Mouse (Mus musculus) urinary bladder, postnatal 14 days (tissue): ENCODE measurements around the gene Ccdc120.
A peak's percentile ranks its signal among the peaks of the same experiment; 100 is the strongest.

ENCODE experiments used
- DNase-seq: peaks from one replicate; pipeline ENCODE4 v3.0.0; 2021; ENCODE audit warnings: low spot score

The Ccdc120 gene

GRCm38 (mm10) chrX:7750432-7751116, at the start of gene Ccdc120:
TSS of gene Ccdc120 (minus strand) at chrX:7750905.
- peak; percentile 67 for DNase-seq

DNA sequence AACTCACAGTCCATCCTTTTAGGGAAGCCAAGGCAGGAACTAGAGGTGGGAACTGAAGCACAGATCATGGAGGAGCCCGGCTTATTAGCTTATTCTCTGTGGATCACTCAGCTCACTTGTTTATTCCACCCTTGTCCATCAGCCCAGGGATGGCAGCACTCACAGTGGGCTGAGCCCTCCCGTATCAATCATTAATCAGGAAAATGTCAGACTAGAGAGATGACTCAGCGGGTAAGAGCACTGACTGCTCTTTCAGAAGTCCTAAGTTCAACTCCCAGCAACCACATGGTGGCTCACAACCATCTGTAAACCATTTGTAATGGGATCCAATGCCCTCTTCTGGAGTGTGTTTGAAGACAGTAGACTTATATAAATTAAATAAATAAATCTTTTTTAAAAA, 46.6 kb upstream of the Ccdc120 start:
- DNase-seq = no peak

DNA sequence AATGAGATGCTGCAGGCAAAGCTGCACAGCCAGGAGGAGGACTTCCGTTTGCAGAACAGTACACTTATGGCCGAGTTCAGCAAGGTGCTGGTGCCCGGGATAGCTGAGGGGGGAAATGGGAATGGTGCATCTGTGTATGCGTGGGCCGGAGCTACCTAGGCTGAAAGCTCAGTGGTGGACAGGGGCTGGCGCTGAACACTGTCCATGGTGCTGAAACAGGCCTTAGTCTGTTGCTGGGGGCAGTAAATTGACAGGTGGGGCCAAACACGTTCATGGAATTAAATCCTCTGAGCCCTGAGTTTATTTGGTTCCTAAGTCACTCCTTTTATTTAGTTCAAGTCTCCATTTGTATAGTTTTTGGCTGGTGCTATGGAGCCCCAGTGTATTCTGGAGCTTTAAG, 44.3 kb upstream of the Ccdc120 start:
- DNase-seq = peak; percentile 14

DNA sequence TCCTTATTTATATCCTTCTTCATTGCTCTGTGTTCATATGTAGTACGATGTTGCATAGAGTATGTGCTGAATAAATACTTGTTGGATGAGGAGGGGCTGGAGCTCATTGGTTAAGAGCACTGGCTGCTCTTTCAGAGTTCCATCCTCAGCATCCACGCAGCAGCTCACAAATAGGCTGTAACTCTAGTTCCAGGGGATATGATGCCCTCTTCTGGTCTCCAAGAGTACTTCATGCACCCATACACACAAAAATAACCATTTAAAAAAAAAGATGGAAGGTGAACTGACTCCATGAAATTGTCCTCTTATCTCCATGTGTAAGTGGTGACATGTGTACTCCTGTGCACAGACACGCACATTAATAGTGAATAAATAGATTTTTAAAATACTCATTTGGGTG, 42.7 kb upstream of the Ccdc120 start:
- DNase-seq = no peak

- no peak for DNase-seq
These were observed 39.6 kb upstream of the Ccdc120 start for GRCm38 (mm10) chrX:7790309-7790708.

DNA sequence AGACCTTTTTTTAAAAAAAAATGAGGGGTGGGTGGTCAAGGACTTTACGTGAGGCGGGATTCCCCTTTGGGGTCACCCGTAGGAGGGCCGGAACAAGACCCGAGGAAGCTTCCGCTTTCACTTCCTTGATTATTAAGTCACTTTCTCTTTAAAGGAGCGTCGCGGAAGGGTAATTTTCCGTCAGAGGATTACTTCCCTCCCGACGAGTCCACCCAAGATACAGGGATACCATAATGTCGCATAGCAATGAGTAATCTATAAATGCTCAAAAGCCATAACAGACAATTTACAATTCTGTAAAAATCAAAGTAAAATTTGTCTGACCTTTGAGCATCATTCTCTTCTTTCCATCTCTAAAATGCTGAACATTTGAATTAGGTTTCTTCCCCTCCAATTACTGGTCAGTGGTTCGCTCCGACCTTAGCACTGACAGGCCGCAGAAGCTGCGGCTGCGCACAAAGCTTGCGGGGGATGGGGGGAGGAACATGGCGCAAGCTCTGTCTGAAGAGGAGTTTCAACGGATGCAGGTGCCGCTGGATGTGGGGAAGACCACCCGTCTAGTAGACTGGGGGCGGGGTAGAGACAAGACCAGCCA, 38.9 kb upstream of the Ccdc120 start, which contains the start of gene Gripap1:
TSS of gene Gripap1 (plus strand) at position 224 of the 595 bp plus-strand sequence.
- DNase-seq = peak; percentile 72

DNA sequence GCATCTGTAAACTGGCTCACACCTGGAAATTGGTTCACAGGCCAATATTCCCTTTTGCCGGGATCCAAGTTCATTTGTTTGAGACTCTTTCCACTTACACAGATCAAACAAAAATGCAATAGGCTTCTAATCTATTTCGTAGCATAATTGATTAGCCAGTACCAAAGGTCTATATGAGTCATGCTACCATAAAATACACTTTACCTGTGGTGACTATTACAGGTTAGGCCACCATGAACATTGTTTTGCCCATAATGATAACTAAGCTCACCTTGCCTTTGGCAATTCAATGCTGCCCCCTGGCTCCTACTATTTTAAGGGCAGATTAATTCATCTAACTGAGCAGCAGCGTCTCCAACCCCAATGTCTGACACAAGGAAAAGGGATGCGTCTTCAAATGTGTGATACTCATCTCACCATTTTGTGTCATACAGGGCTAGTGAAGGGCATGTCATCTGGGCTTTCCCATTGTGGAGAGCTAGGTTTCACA, 31.9 kb upstream of the Ccdc120 start:
- DNase-seq = no peak

- no peak for DNase-seq
These were observed 28.6 kb upstream of the Ccdc120 start for GRCm38 (mm10) chrX:7779294-7779693.

DNA sequence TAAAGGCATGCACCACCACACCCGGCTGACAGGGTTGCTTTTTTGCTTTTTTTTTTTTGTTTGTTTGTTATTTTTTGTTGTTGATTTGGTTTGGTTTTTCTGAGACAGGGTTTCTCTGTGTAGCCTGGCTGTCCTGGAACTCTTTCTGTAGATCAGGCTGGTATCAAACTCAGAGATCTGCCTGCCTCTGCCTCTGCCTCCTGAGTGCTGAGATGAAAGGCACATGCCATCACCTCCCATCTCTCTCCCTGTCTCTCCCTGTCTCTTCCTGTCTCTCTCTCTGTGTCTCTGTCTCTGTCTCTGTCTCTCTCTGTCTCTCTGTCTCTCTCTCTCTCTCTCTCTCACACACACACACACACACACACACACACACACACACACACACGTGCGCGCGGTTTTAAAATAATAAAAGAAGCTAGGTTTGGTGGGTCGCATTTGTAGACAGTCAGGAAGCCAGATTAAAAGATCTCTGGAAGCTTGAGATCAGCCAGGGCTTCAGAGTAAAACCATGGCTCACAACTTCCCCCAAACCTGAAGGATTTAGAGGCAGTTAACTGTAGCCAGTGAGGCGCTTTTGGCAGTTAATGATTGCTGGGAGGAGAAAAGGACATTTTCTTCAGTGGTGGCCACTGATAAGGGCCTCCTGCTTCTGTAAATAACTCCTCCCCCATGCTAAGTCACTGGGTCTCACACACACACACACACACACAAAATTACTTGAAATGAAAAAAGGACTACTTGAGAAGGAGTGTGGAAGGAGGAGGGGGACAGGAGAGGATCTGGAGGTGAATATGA, 27.9 kb upstream of the Ccdc120 start:
- DNase-seq = no peak

- DNase-seq = peak; percentile 62
These were observed 25.8 kb upstream of the Ccdc120 start for GRCm38 (mm10) chrX:7776329-7777082.

GRCm38 (mm10) chrX:7775501-7776205, 24.9 kb upstream of the Ccdc120 start:
- DNase-seq = no peak

DNA sequence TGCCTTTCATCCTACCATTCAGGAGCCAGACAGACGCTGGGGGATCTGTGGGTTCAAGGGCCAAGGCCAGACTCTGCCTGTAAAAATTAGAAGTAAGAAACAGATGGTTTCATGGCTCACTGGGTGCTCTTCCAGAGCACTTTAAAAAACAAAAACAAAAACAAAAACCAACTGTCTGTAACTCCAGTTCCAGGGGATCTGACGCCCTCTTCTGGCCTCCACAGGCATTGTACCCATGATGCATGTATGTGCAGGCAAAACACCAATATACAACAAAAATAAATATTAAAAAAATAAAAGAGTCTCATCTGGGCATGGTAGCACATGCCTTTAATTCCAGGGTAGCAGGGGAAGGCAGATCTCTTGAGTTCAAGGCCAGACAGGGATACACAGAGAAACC, 22.1 kb upstream of the Ccdc120 start:
- no peak for DNase-seq

DNA sequence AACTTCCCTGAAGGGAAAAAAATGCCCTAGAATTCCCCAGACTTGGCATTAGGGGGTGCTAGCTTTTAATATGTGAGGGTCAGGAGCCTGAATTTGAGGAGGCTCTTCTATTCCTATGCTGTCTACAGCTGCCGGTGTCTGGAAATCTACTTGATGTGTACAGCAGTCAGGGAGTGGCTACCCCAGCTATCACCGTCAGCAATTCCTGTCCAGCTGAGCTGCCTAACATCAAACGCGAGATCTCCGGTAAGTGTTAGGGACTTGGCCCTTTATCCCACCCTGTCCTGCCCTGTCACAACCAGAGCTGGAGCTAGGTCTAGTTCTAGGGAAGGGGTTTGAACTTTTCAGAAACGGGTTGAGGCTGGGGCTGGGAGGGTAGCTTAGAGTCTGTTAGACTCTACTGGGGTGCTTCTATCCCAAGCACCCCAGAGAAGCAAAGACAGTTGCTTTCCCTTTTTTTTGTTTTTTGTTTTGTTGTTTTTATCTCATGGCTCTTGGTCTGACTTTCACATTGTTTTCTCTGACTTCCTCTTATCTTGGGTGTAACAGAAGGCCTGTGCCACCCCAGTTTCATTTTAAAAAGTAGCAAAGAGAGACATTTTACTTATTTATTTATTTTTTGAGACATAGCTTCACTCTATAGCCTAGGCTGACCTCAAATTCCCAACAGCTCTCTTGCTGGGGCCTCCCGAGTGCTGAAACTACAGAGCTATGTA, 18.8 kb upstream of the Ccdc120 start:
- no peak for DNase-seq

GRCm38 (mm10) chrX:7765764-7766163, 15.1 kb upstream of the Ccdc120 start:
- peak; percentile 77 for DNase-seq

DNA sequence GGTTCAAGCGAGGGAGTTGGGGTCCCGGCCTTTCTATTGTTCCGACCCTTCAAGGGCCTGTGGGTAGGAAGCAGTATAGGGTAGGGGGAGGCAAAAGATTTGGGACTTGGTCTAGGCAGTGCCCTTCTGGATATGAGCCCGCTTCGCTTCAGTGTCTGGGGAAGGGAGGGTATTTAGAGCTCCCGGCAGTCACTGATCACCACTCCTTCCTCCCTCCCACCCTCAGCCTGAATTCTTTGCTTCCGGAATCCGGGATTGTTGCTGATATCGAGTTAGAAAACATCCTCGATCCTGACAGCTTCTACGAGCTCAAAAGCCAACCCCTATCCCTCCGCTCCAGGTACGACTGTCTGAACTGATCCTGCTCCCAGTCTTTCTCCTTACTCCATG, 14.6 kb upstream of the Ccdc120 start:
- no peak for DNase-seq

- DNase-seq = no peak
These were observed 14.1 kb upstream of the Ccdc120 start for GRCm38 (mm10) chrX:7764657-7765280.

GRCm38 (mm10) chrX:7763631-7764393, 13.1 kb upstream of the Ccdc120 start:
- peak; percentile 37 for DNase-seq

- DNase-seq = no peak
These were observed 12.2 kb upstream of the Ccdc120 start for GRCm38 (mm10) chrX:7762921-7763197.

- DNase-seq = peak; percentile 93
These were observed 11.6 kb upstream of the Ccdc120 start, which contains the start of gene Tfe3 for GRCm38 (mm10) chrX:7762137-7762920. TSS of gene Tfe3 (plus strand) at chrX:7762560.
